Mouse (Mus musculus) heart, postnatal 14 days (tissue): ENCODE measurements around the gene Pagr1a. TPM values are rescaled to one million over a fixed set of nuclear protein-coding genes. Genes with fewer than 3 reads are reported as not detected.

Experiments
- DNase-seq, 2 experiments: peaks; one replicate each; pipeline ENCODE4 v3.0.0; 2021 to 2022
- intact Hi-C: fragments of 180-260 bp; cut with DNase I; formaldehyde crosslinking; loops from one replicate; pipeline ENCODE4 v1.15.1; 2025
- long read RNA-seq, 2 experiments: library from polyadenylated mRNA; stranded (forward); transcript quantifications; one replicate each; pipeline ENCODE4 v2.0.0; 2021
- total RNA-seq, 2 experiments: library from RNA; stranded (reverse); gene quantifications; 2 replicates each; pipeline ENCODE4 v1.2.3; 2021

Gene Pagr1a
- total RNA-seq, result 10 to 100 TPM; 15.2 to 20.6 TPM
- long read RNA-seq, experiment 1, transcript Pagr1a-202 (3 exons, 1,430 nt), result major isoform, 60 of 63 reads
- long read RNA-seq, experiment 1, partial matches to known transcripts, result 0 of 63 reads
- long read RNA-seq, experiment 1, other reads (novel, unspliced or antisense), result 3 of 63 reads
- long read RNA-seq, experiment 2, transcript Pagr1a-202 (3 exons, 1,430 nt), result major isoform, 44 of 49 reads
- long read RNA-seq, experiment 2, partial matches to known transcripts, result 0 of 49 reads
- long read RNA-seq, experiment 2, other reads (novel, unspliced or antisense), result 5 of 49 reads

GRCm38 (mm10) chr7:127016971-127017949, at the start of gene Pagr1a:
TSS of gene Pagr1a (minus strand) at chr7:127017352.
- intact Hi-C loops, result loop anchor here (10.0 kb wide), 1 partner anchor 88 kb away; no protein-coding TSS in a partner anchor
- DNase-seq, result peak; percentile 95 to 96

DNA sequence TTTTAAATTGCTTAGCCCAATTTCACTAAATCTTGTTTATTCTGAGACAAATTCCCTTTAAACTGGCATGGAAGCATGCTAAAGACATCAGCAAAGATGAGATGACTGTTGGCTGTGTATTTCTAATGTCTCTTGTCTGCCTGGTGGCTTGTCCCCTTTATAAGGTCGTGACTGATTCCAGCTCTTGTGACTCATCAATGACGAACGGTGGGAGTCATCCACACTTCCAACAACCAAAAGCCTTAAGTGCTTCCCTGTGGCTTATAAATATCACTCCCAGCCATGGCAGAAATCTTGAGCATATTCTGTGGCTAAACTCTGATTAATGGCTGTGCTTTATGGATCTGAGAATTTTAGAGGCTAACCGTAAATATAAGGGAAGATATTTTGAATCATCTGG, 49.2 kb upstream of the Pagr1a start:
- no peak for DNase-seq
- intact Hi-C loops, result no loop called here

DNA sequence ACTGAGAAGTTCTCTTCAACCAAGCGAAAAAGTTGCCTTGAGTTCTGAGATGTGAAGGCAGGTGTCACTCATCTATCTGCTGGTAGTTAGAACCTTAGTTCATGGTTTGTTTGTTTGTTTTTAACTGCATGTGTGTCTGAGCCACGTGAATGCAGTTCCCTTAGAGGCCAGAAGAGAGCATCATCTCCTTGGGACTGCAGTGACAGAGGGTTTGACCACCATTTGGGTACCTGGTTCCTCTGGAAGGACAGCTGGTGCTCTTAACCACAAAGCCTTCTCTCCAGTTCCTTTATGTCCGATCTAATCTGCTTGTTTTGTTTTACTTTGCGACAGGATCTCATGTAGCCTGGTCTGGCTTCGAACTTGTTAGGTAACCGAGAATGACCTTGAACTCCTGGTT, 48.4 kb upstream of the Pagr1a start:
- intact Hi-C loops, result no loop called here
- no peak for DNase-seq

- intact Hi-C loops, result no loop called here
- no peak for DNase-seq
Measured at GRCm38 (mm10) chr7:127055026-127055585, 38.0 kb upstream of the Pagr1a start.

DNA sequence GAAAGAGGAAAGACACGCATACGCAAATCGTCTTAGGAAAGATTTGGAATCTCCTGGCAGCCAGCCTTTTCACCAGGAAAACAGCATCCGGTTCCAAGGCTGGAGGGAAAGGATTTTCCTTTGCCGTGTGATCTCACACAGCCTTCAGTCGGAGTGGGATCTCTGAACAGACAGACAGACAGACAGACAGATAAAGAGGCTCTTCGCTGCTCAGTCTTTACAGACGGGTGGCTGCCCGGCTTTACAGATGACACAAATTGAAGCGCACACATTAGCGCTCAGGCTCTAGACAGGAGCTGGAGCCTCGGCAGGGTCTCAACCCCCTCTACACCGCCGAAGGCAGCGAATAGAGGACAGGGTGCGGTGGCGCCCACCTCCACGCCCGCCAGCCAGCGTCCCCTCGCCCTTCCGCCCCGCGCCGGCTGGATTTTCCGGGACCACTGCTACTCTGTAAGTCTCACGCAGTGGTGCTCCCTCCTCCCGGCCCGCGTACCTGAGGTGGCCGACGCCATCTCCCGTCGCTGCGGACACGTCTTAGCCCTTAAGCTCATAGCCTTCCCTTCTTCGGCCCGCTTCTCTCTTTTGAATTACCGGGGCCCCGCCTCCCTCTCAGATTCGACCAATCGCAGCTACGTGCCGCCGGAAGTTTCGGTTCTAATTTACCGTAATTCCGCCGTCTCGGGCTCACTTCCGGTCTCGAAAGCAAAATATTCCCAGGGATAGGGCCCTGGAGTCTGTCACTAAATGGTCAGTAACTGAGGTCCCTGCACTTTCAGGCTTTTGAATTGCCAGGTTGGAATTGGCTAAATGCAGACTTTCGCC, 24.9 kb upstream of the Pagr1a start, which contains the start of gene Kif22:
Gene Kif22, minus strand, starts transcription at position 621 of the 822 bp plus-strand sequence.
- intact Hi-C loops, result loop anchor here (5.0 kb wide), 1 partner anchor 60 kb away; no protein-coding TSS in a partner anchor

DNA sequence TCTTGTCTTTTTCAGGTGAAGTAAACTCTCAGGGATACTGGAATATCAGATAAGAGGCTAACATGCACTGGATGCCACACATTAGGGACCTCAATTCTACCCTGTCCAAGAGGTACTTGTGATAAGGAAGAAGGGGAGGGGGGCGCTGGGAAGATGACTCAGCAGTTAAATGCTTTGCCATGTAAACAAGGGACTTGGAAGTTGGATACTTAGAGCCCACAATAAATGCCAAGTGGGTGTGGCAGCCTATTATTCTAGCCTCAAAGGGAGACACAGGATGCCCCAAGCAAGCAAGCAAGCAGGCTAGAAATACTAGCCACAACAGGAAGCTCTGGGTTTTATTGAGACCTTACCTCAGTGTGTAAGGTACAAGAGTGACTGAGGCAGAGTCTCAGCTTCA, 14.1 kb upstream of the Pagr1a start:
- no peak for DNase-seq
- intact Hi-C loops, result no loop called here

More for the DNA sequence above, 24.9 kb upstream of the Pagr1a start, which contains the start of gene Kif22:
- DNase-seq, result peak; percentile 90 to 93

DNA sequence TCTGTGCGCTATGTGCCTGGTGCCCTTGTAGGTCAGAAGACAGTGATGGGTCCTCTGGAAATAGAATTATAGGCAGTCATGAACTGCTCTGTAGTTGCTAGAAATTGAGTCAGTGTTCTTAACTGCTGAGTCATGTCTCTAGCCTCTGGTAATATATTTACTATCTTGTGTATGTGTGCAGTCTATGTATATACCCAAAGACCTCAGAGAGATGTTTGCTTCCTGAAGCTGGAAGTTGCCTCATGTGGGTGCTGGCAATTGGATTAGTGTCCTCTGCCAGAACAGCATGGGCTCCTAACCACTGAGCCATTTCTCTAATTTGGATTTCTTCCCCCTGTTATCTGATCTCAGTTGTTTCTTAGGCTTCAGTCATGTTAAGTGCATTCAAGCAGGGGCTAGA, 13.0 kb upstream of the Pagr1a start:
- DNase-seq, result no peak
- intact Hi-C loops, result no loop called here

DNA sequence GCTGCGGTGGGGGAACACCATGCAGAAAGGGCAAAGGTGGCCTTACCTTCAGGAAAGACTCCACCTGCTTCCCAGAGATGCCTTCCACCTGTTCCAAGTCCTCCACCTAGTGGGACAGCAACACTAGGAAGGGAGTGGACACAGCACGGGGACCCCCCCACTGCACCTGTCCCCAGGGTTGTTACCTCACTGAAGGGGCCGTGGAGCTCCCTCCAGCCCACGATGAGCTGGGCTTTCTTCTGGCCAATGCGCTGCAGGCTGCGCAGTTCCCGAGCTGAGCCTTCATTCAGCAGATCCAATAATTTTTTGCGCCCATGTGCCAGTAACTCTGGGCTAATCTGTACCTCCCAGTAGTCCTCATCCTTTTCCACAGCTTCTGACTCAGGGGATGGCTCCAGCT, 10.7 kb upstream of the Pagr1a start:
- intact Hi-C loops, result no loop called here
- DNase-seq, result no peak

GRCm38 (mm10) chr7:127026984-127027726, 10.0 kb upstream of the Pagr1a start, which contains the start of gene Maz:
TSS of gene Maz (minus strand) at chr7:127027037.
- DNase-seq, result peak; percentile 99
- intact Hi-C loops, result no loop called here

DNA sequence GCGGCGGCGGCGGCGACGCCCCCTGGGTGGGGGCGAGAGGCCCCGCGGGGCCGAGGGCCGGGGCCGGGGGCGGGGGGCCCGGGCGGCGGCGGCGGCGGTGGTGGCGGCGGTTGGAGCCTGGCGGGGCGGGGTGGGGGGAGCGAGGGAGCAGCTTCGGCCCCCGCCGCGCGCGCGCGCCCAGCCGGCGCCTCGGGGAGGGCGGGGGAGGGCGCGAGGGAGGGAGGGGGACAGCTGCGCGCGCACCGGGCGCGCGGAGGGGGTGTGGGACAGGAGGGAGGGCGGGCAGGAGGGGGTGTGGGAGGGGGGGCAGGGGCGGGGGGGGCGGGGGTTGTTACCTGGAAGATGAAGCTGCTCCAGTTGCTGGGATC, 9.4 kb upstream of the Pagr1a start:
- intact Hi-C loops, result no loop called here
- DNase-seq, result peak in 1 of 2 experiments; percentile 91

DNA sequence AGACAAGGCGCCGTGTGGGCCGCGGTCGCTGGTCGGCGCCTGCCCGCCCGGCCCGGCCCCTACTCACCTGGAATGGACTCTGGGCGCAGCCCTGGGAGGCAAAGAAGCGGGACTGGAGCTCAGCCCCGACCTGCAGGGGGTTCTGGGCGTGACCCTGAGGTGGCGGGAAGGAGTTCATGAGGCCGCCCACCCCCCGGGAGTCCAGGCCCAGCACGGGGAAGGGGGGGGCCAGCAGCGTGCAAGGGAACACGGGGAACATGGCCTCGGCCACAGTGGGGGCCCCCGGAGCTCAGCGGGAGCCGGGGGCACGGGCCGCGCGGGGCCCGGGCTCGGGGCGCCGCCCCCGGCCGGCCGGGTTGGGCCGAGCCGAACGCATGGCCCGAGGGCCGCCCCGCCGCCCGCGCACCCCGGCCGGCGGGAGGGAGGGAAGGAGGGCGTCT, 9.0 kb upstream of the Pagr1a start:
- intact Hi-C loops, result no loop called here
- DNase-seq, result peak in 1 of 2 experiments; percentile 68

GRCm38 (mm10) chr7:127025556-127026160, 8.5 kb upstream of the Pagr1a start:
- DNase-seq, result peak; percentile 61 to 66
- intact Hi-C loops, result no loop called here

GRCm38 (mm10) chr7:127024755-127025555, 7.8 kb upstream of the Pagr1a start:
- intact Hi-C loops, result no loop called here
- DNase-seq, result peak; percentile 80

- no peak for DNase-seq
- intact Hi-C loops, result no loop called here
Measured at GRCm38 (mm10) chr7:127023896-127024690, 6.9 kb upstream of the Pagr1a start.

- intact Hi-C loops, result no loop called here
- DNase-seq, result no peak
Measured at GRCm38 (mm10) chr7:127023272-127023691, 6.1 kb upstream of the Pagr1a start.

DNA sequence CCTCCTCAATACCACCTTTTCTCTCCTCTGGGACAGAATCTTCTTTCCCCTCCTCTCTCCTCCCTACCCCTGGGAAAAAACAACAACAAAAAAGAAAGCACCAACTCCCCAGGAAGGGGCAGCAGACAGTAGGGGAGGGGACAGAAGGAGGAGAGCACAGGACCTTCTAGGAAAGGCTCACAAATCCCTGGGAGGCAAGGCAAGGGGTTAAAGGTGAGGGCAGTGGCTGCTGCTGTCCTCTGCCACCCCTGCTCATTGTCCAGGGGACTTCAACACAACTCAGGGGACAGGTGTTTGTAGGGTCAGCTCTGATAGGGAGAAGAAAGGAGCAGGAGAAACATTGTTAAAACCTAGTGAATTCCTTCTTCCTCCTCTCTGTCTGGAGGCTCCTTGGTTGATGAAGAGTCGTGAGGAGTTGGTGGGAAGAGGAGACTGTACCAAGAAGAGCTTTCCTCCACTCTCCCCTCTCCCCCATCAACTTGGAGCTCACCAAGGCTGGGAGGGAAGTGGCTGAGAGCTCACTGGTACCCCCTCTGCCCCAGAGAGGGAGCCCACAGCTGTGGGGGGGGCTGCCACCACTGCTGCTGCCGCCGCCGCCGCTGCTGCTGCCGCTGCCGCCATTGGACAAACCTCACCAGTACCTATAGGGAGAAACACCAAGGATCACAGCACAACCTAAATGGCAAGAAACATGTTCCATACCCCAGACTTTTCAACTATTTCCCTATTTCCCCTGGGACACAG, 5.5 kb upstream of the Pagr1a start:
- intact Hi-C loops, result no loop called here
- DNase-seq, result no peak
